ENCODE assay signal across 20 mouse cellular contexts in the genomic region with DNA sequence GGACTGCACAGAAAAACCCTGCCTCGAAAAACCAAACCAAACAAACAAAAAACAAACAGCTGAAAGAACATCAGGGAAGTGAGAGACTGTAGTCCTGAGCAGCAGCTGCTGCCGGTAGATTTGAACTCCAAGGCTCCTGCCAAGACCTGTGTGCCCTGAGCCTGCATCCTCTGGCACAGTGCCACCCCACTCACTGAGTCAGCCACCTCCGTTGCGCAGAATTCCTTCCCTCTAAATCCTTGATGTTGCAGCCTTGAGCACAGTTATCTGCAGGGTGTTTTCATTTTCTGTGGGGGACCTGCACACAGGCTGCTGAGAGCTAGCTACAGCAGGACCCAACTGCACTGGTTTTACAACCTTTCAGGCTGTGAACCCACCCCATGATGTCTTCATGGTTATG. TPM values are rescaled to one million over a fixed set of nuclear protein-coding genes. Genes with fewer than 3 reads are reported as not detected.
DNase-seq lines count a peak whose midpoint lies in the region; ATAC-seq and TF ChIP-seq lines count a peak whose summit lies in the region.
"Had no signal": no experiment of that assay in that cellular context is flagged by ENCODE, and none has a peak within 500 bp of the region (broad histone marks: within the 10 kb centered on the region; RNA-seq: fewer than 3 reads in every experiment).

No protein-coding gene starts in this region.

- CTCF ChIA-PET in Patski (lab: Charles Lee): interaction anchor here (1.3 to 4.3 kb wide), 4 partner anchors 10 to 23 kb away, joined by 3 to 30 read pairs (median 6); no protein-coding TSS in a partner anchor

- intact Hi-C loops in left cerebral cortex, postnatal 4 days (cut with DNase I): no loop called here
- intact Hi-C loops in left cerebral cortex, postnatal 36 days (cut with DNase I): no loop called here

- in situ Hi-C loops in Patski (cut with MboI; ENCODE audit: low pct_unique_long_range_greater_than_20kb): loop anchor here (25.0 kb wide), 1 partner anchor 689 kb away; no protein-coding TSS in a partner anchor

- peak; percentile 35 for DNase-seq in left cerebral cortex, postnatal 4 days
- DNase-seq in left cerebral cortex, postnatal 36 days (ENCODE audit: low spot score in 2 of 2): no peak
- DNase-seq in 3T3-L1 (ENCODE audit: low read depth, low spot score) (peak; percentile 45), Patski (ENCODE audit: low read depth, low spot score) (peak; percentile 58)
- peak; percentile 82 for DNase-seq in adrenal gland, postnatal 25 days
- DNase-seq in heart, postnatal 4 days: no peak
- DNase-seq in retina, embryonic 14.5 days (ENCODE audit: low spot score): no peak
- DNase-seq: cerebellum, adult 2 months; gastrocnemius, adult 2 months; heart, adult 2 months; kidney, adult 11 months; layer of hippocampus, postnatal 36 days; retina, postnatal 1 day; right cerebral cortex, postnatal 4 days; thymus, postnatal 4 days had no signal

- POLR2A ChIA-PET in Patski (lab: Charles Lee): interaction anchor here (1.7 kb wide), 1 partner anchor 35 kb away, joined by 3 read pairs; no protein-coding TSS in a partner anchor

- ATAC-seq in Patski: peak; percentile 77
- ATAC-seq: midbrain, embryonic 13.5 days had no signal

- peaks cover 5% of the 10 kb centered on the region for H3K27me3 ChIP-seq in Patski
- H3K27me3 ChIP-seq: forebrain, embryonic 12.5 days; limb, embryonic 15.5 days; liver, embryonic 15.5 days; midbrain, embryonic 13.5 days; neural tube, embryonic 13.5 days had no signal

- no peak for TF ChIP-seq CTCF in Patski (IDR thresholded peaks at IDR 0.05)

RNA-seq across cellular contexts. Expression of a gene that starts 20.2 kb away (rescaled TPM):
- total RNA-seq in left cerebral cortex, postnatal 4 days (2021): 10 to 100 TPM; 38.6 to 41.3 TPM
- 10 to 100 TPM; 29.4 to 31.7 TPM for total RNA-seq in left cerebral cortex, postnatal 36 days (2021)
- 15.5 TPM for polyA plus RNA-seq in Patski (2021)
- total RNA-seq in adrenal gland, postnatal 25 days (2021): 9.9 and 11.8 TPM in 2 replicates
- total RNA-seq in heart, postnatal 4 days (2021): 10 to 100 TPM; 19.2 to 21.2 TPM

RNA-seq across cellular contexts. Expression of a gene that starts 36.0 kb away (rescaled TPM):
- total RNA-seq in left cerebral cortex, postnatal 4 days (2021): 10 to 100 TPM; 21.9 to 22.4 TPM
- total RNA-seq in left cerebral cortex, postnatal 36 days (2021): 10 to 100 TPM; 20.7 to 21.4 TPM
- polyA plus RNA-seq in Patski (2021): 41.1 TPM
- 31.4 and 45.8 TPM in 2 replicates for total RNA-seq in adrenal gland, postnatal 25 days (2021)
- 10 to 100 TPM; 13.3 to 15.7 TPM for total RNA-seq in heart, postnatal 4 days (2021)

Comparison
In these comparisons a context has a peak if more than half of its experiments do, and no peak if none do; other contexts are left out.
1. DNase-seq: peak in left cerebral cortex, postnatal 4 days (single experiment), 3T3-L1 (single experiment), Patski (single experiment) and adrenal gland, postnatal 25 days (single experiment); none in left cerebral cortex, postnatal 36 days (0 of 2), heart, postnatal 4 days (single experiment) and retina, embryonic 14.5 days (single experiment).